Mouse (Mus musculus) lung, postnatal 0 days (tissue): ENCODE data around the gene Abtb2. TPM values are rescaled to one million over a fixed set of nuclear protein-coding genes. Genes with fewer than 3 reads are reported as not detected.

ENCODE experiments used
- ATAC-seq: fragments of 200-750 bp; cut with Nextera tagmentation; 2 replicates; pipeline ENCODE4 v1.8.0; 2017; ENCODE audit warnings: moderate library complexity
- DNase-seq: peaks from one replicate; pipeline ENCODE4 v3.0.0-alpha.2; 2016; ENCODE audit warnings: low spot score
- H3K27ac ChIP-seq: fragments of 300-500 bp; sonication (generic); 2 replicates; pipeline ENCODE4 v1.5.1; 2014; ENCODE audit warnings: antibody characterized with exemption, mild to moderate bottlenecking, low read length, mixed read lengths
- H3K27me3 ChIP-seq: fragments of 300-500 bp; sonication (generic); replicated peaks from 2 replicates; pipeline ENCODE4 v1.6.1; 2014; ENCODE audit warnings: low read length, mixed read lengths; ENCODE audit not compliant: insufficient read depth
- H3K36me3 ChIP-seq: fragments of 300-500 bp; sonication (generic); 2 replicates; pipeline ENCODE4 v1.6.1; 2014; ENCODE audit warnings: low read length, mixed read lengths; ENCODE audit not compliant: insufficient read depth
- H3K4me1 ChIP-seq: fragments of 300-500 bp; sonication (generic); 2 replicates; pipeline ENCODE4 v1.6.1; 2014; ENCODE audit warnings: antibody characterized with exemption, low read depth, low read length, mixed read lengths; ENCODE audit not compliant: insufficient read depth
- H3K4me2 ChIP-seq: fragments of 300-500 bp; sonication (generic); replicated peaks from 2 replicates; pipeline ENCODE4 v1.6.1; 2014; ENCODE audit warnings: low read depth, mild to moderate bottlenecking, low read length, moderate library complexity, mixed read lengths
- H3K4me3 ChIP-seq: fragments of 300-500 bp; sonication (generic); 2 replicates; pipeline ENCODE4 v1.5.1; 2014; ENCODE audit warnings: low read depth, low read length
- H3K9ac ChIP-seq: fragments of 300-500 bp; sonication (generic); replicated peaks from 2 replicates; pipeline ENCODE4 v1.6.1; 2014; ENCODE audit warnings: low read depth, mild to moderate bottlenecking
- H3K9me3 ChIP-seq: fragments of 300-500 bp; sonication (generic); 2 replicates; pipeline ENCODE4 v1.6.1; 2016; ENCODE audit warnings: low read length, mixed read lengths
- CTCF ChIP-seq: IDR thresholded peaks from 2 replicates; pipeline ENCODE4 v1.5.1; 2016; ENCODE audit warnings: antibody characterized with exemption, mild to moderate bottlenecking
- EP300 ChIP-seq: IDR thresholded peaks from 2 replicates; pipeline ENCODE4 v1.6.1; 2016; ENCODE audit warnings: antibody characterized with exemption, mild to moderate bottlenecking, control low read depth
- WGBS: fragments of 180-500 bp; shearing (Covaris S2); extraction: QIAGEN DNeasy Blood & Tissue Kit; methylation state at CpG from one replicate; pipeline ENCODE4 v1.1.7; 2014; 5-methylcytosine and 5-hydroxymethylcytosine counted together
- polyA plus RNA-seq: library from polyadenylated mRNA; unstranded; fragments of >200 nt; fragmentation: Nextera tagmentation; extraction: Ambion mirVana; gene quantifications from 2 replicates; pipeline ENCODE4 v1.2.1, GENCODE M21; 2015

The Abtb2 gene
- polyA plus RNA-seq, 1 experiment from 2014 or later, result 3.6 TPM

GRCm38 (mm10) chr2:103580756-103581155 lies 14.6 kb downstream of the Abtb2 start:
- Histone ChIP-seq H3K9ac (no peak overlapping the region), H3K4me3 (no peak overlapping the region), H3K27ac (no peak overlapping the region), H3K27me3 (no peaks in the 10 kb centered on the region), H3K4me2 (no peak overlapping the region), H3K4me1 (peaks cover 11% of the 10 kb centered on the region; the same call in 1 of the 2 replicates), H3K36me3 (no peaks in the 10 kb centered on the region), H3K9me3 (no peaks in the 10 kb centered on the region)
- DNase-seq, result no peak
- no peak for ATAC-seq
- 50% methylated on average over 8 of the region's 8 CpGs for WGBS
- TF ChIP-seq CTCF (no peak), EP300 (no peak)

GRCm38 (mm10) chr2:103581369-103581897 lies 15.3 kb downstream of the Abtb2 start:
- no peaks in the 10 kb centered on the region for H3K9me3 ChIP-seq
- H3K4me2 ChIP-seq, result no peak overlapping the region
- H3K36me3 ChIP-seq, result no peaks in the 10 kb centered on the region
- H3K27me3 ChIP-seq, result no peaks in the 10 kb centered on the region
- no peak overlapping the region for H3K27ac ChIP-seq
- ATAC-seq (no peak), DNase-seq (no peak)
- no peak for TF ChIP-seq CTCF
- no peak for TF ChIP-seq EP300
- no peak overlapping the region for H3K4me3 ChIP-seq
- WGBS, result 64% methylated on average over 7 of the region's 7 CpGs
- peaks cover 11% of the 10 kb centered on the region; the same call in 1 of the 2 replicates for H3K4me1 ChIP-seq
- H3K9ac ChIP-seq, result no peak overlapping the region

- WGBS, result 47% methylated on average over 3 of the region's 3 CpGs
- Histone ChIP-seq H3K4me2 (no peak overlapping the region), H3K9me3 (no peaks in the 10 kb centered on the region), H3K4me3 (no peak overlapping the region), H3K27me3 (no peaks in the 10 kb centered on the region), H3K27ac (no peak overlapping the region), H3K4me1 (peaks cover 11% of the 10 kb centered on the region; the same call in 1 of the 2 replicates), H3K9ac (no peak overlapping the region), H3K36me3 (no peaks in the 10 kb centered on the region)
- TF ChIP-seq CTCF (peak; percentile 22; the same call in 1 of the 2 replicates), EP300 (peak; percentile 70)
- ATAC-seq (peak; percentile 83), DNase-seq (peak; percentile 89)
These were observed 17.2 kb downstream of the Abtb2 start for GRCm38 (mm10) chr2:103583316-103583715.

GRCm38 (mm10) chr2:103584093-103584492 lies 18.0 kb downstream of the Abtb2 start:
- TF ChIP-seq EP300, result no peak
- TF ChIP-seq CTCF, result no peak
- H3K4me3 ChIP-seq, result no peak overlapping the region
- H3K27ac ChIP-seq, result no peak overlapping the region
- no peak overlapping the region for H3K9ac ChIP-seq
- H3K36me3 ChIP-seq, result no peaks in the 10 kb centered on the region
- ATAC-seq (no peak), DNase-seq (no peak)
- no peak overlapping the region for H3K4me2 ChIP-seq
- peaks cover 15% of the 10 kb centered on the region; the same call in 1 of the 2 replicates for H3K4me1 ChIP-seq
- no peaks in the 10 kb centered on the region for H3K9me3 ChIP-seq
- H3K27me3 ChIP-seq, result no peaks in the 10 kb centered on the region

- Histone ChIP-seq H3K4me1 (peaks cover 10% of the 10 kb centered on the region; the same call in 1 of the 2 replicates), H3K27ac (no peak overlapping the region), H3K4me2 (no peak overlapping the region), H3K27me3 (no peaks in the 10 kb centered on the region), H3K36me3 (no peaks in the 10 kb centered on the region), H3K9me3 (no peaks in the 10 kb centered on the region), H3K9ac (no peak overlapping the region), H3K4me3 (no peak overlapping the region)
- ATAC-seq (no peak), DNase-seq (no peak)
- no peak for TF ChIP-seq CTCF
- TF ChIP-seq EP300, result no peak
- WGBS, result 57% methylated on average over 3 of the region's 3 CpGs
These were observed 20.3 kb downstream of the Abtb2 start for GRCm38 (mm10) chr2:103586423-103586822.

- Histone ChIP-seq H3K36me3 (no peaks in the 10 kb centered on the region), H3K4me1 (peaks cover 4% of the 10 kb centered on the region; the same call in 1 of the 2 replicates), H3K4me3 (no peak overlapping the region), H3K4me2 (no peak overlapping the region), H3K27ac (no peak overlapping the region), H3K9me3 (no peaks in the 10 kb centered on the region), H3K9ac (no peak overlapping the region), H3K27me3 (no peaks in the 10 kb centered on the region)
- no peak for ATAC-seq
- TF ChIP-seq CTCF (no peak), EP300 (no peak)
- DNase-seq, result no peak
- WGBS, result 41% methylated on average over 5 of the region's 5 CpGs
These were observed 22.7 kb downstream of the Abtb2 start for GRCm38 (mm10) chr2:103588776-103589175.

GRCm38 (mm10) chr2:103589400-103589799 lies 23.3 kb downstream of the Abtb2 start:
- no peak for DNase-seq

More at GRCm38 (mm10) chr2:103589400-103589799, 23.3 kb downstream of the Abtb2 start:
- H3K27ac ChIP-seq, result no peak overlapping the region
- H3K4me1 ChIP-seq, result peaks cover 4% of the 10 kb centered on the region; the same call in 1 of the 2 replicates
- H3K9ac ChIP-seq, result no peak overlapping the region
- no peaks in the 10 kb centered on the region for H3K36me3 ChIP-seq
- ATAC-seq, result no peak
- H3K4me2 ChIP-seq, result no peak overlapping the region
- no peaks in the 10 kb centered on the region for H3K27me3 ChIP-seq
- WGBS, result 71% methylated on average over 4 of the region's 4 CpGs
- no peak for TF ChIP-seq CTCF
- no peak for TF ChIP-seq EP300
- no peak overlapping the region for H3K4me3 ChIP-seq
- H3K9me3 ChIP-seq, result no peaks in the 10 kb centered on the region
